Mouse (Mus musculus) brain, embryonic 14.5 days (tissue): ENCODE results near the gene Msi2.

Source experiments
- CTCF ChIP-seq: fragments of 200-500 bp; IDR thresholded peaks from 2 replicates; pipeline ENCODE4 v1.5.1; 2012; ENCODE audit warnings: inconsistent platforms, mild to moderate bottlenecking, moderate library complexity, borderline replicate concordance; ENCODE audit not compliant: insufficient read depth, insufficient read length; ENCODE audit errors: extremely low read depth
- POLR2A ChIP-seq: fragments of 200-500 bp; IDR thresholded peaks from 2 replicates; pipeline ENCODE4 v1.6.1; 2012; ENCODE audit warnings: mild to moderate bottlenecking, inconsistent platforms, borderline replicate concordance; ENCODE audit not compliant: poor library complexity, insufficient read depth, insufficient read length, severe bottlenecking; ENCODE audit errors: extremely low read depth

GRCm38 (mm10) chr11:88629619-88630018 lies 88.7 kb downstream of the Msi2 start:
- TF ChIP-seq POLR2A (no peak), CTCF (no peak)
